Mouse (Mus musculus): ENCODE measurements around the gene Capns2.

GRCm38 (mm10) chr8:92870281-92870680 is 30.9 kb upstream of the Capns2 start:
- TF ChIP-seq CTCF (IDR thresholded peaks at IDR 0.05; ENCODE audit: low read depth): no peak
- TF ChIP-seq EP300 (IDR thresholded peaks at IDR 0.05; ENCODE audit: low read depth): no peak
